Mouse (Mus musculus) CH12.LX (cell line): ENCODE measurements around the gene Gm10719. TPM values are rescaled to one million over a fixed set of nuclear protein-coding genes. Genes with fewer than 3 reads are reported as not detected.

Experiments used
- polyA plus RNA-seq: library from polyadenylated mRNA; unstranded; fragments of >175 nt; gene quantifications from 2 replicates; pipeline ENCODE4 v1.2.1, GENCODE M21; 2012; ENCODE audit warnings: low read depth; ENCODE audit not compliant: insufficient read length
- total RNA-seq, 2 experiments: library from RNA; depleted of rRNA; stranded (reverse); fragments of 300-350 nt in 1 of 2; fragments of >200 nt in 1 of 2; gene quantifications; 2 replicates each; pipeline ENCODE4 v1.2.3; 2012 to 2014

The Gm10719 gene
- total and polyA plus RNA-seq, 3 experiments, result 1.1 to 1.8 TPM; not detected in 1

Other genes with a start within 250 kb of the Gm10719 start
- not detected in 2 replicates for gene Gm10722, start 16.5 kb upstream of the Gm10719 start, total RNA-seq (2012; rRNA removed)
- not detected in 2 replicates for gene Gm10722, start 16.5 kb upstream of the Gm10719 start, total RNA-seq (2014; rRNA removed)
- gene Gm10722, start 16.5 kb upstream of the Gm10719 start, polyA plus RNA-seq, result not detected in 2 replicates
- gene Gm11168, start 14.1 kb upstream of the Gm10719 start, total RNA-seq (2012; rRNA removed), result not detected in 2 replicates
- not detected in 2 replicates for gene Gm11168, start 14.1 kb upstream of the Gm10719 start, total RNA-seq (2014; rRNA removed)
- not detected in 2 replicates for gene Gm11168, start 14.1 kb upstream of the Gm10719 start, polyA plus RNA-seq
- 0.21 TPM in 1 of 2 replicates, not detected in the other for gene Gm10721, start 4.3 kb upstream of the Gm10719 start, total RNA-seq (2012; rRNA removed)
- gene Gm10721, start 4.3 kb upstream of the Gm10719 start, total RNA-seq (2014; rRNA removed), result not detected in 2 replicates
- gene Gm10721, start 4.3 kb upstream of the Gm10719 start, polyA plus RNA-seq, result not detected in 2 replicates
- not detected in 2 replicates for gene Gm10720, start 1.8 kb upstream of the Gm10719 start, total RNA-seq (2012; rRNA removed)
- not detected in 2 replicates for gene Gm10720, start 1.8 kb upstream of the Gm10719 start, total RNA-seq (2014; rRNA removed)
- gene Gm10720, start 1.8 kb upstream of the Gm10719 start, polyA plus RNA-seq, result not detected in 2 replicates
- 0.38 and 0.47 TPM in 2 replicates for gene Gm10718, start 6.1 kb downstream of the Gm10719 start, total RNA-seq (2012; rRNA removed)
- not detected in 2 replicates for gene Gm10718, start 6.1 kb downstream of the Gm10719 start, total RNA-seq (2014; rRNA removed)
- not detected in 2 replicates for gene Gm10718, start 6.1 kb downstream of the Gm10719 start, polyA plus RNA-seq
- gene Gm10717, start 8.0 kb downstream of the Gm10719 start, total RNA-seq (2012; rRNA removed), result not detected in 2 replicates
- gene Gm10717, start 8.0 kb downstream of the Gm10719 start, total RNA-seq (2014; rRNA removed), result not detected in 2 replicates
- gene Gm10717, start 8.0 kb downstream of the Gm10719 start, polyA plus RNA-seq, result 1.3 TPM in 1 of 2 replicates, not detected in the other
- gene Gm17535, start 17.2 kb downstream of the Gm10719 start, total RNA-seq (2012; rRNA removed), result not detected in 2 replicates
- gene Gm17535, start 17.2 kb downstream of the Gm10719 start, total RNA-seq (2014; rRNA removed), result not detected in 2 replicates
- gene Gm17535, start 17.2 kb downstream of the Gm10719 start, polyA plus RNA-seq, result not detected in 2 replicates
- not detected in 2 replicates for gene Gm10715, start 19.5 kb downstream of the Gm10719 start, total RNA-seq (2012; rRNA removed)
- gene Gm10715, start 19.5 kb downstream of the Gm10719 start, total RNA-seq (2014; rRNA removed), result not detected in 2 replicates
- not detected in 2 replicates for gene Gm10715, start 19.5 kb downstream of the Gm10719 start, polyA plus RNA-seq